Mouse (Mus musculus) liver, embryonic 14.5 days (tissue): Measurements from ENCODE around the gene Dock7. TPM values are rescaled to one million over a fixed set of nuclear protein-coding genes. Genes with fewer than 3 reads are reported as not detected.

Source experiments
- ATAC-seq: fragments of 200-750 bp; cut with Nextera tagmentation; 2 replicates; pipeline ENCODE4 v1.8.0; 2017; ENCODE audit warnings: moderate number of reproducible peaks, mild to moderate bottlenecking, moderate library complexity; ENCODE audit not compliant: insufficient read depth
- DNase-seq, 3 experiments: peaks; one replicate each; pipeline ENCODE4 v3.0.0-alpha.2; 2012 to 2013; ENCODE audit warnings: low read depth in 3 of 3, low spot score in 3 of 3
- H3K27ac ChIP-seq: fragments of 300-500 bp; sonication (generic); 2 replicates; pipeline ENCODE4 v1.5.1; 2014; ENCODE audit warnings: moderate library complexity, mild to moderate bottlenecking, control low read depth, inconsistent platforms
- H3K27me3 ChIP-seq: fragments of 300-500 bp; sonication (generic); 2 replicates; pipeline ENCODE4 v1.6.1; 2014; ENCODE audit warnings: mild to moderate bottlenecking, low read length, moderate library complexity; ENCODE audit not compliant: control insufficient read depth, insufficient read depth
- H3K36me3 ChIP-seq: fragments of 300-500 bp; sonication (generic); replicated peaks from 2 replicates; pipeline ENCODE4 v1.6.1; 2014; ENCODE audit warnings: low read depth; ENCODE audit not compliant: control insufficient read depth, insufficient read depth
- H3K4me1 ChIP-seq, 2 experiments: fragments of 200-500 bp in 1 of 2; fragments of 300-500 bp in 1 of 2; sonication (generic) in 1 of 2; replicated peaks; 2 replicates each; pipeline ENCODE4 v1.6.1; 2012 to 2014; ENCODE audit warnings: antibody characterized with exemption in 1 of 2, inconsistent platforms in 1 of 2, low read length in 1 of 2; ENCODE audit not compliant: control insufficient read depth in 2 of 2, insufficient read depth in 2 of 2
- H3K4me2 ChIP-seq: fragments of 300-500 bp; sonication (generic); 2 replicates; pipeline ENCODE4 v1.6.1; 2014; ENCODE audit warnings: low read depth, mild to moderate bottlenecking, control low read depth, moderate library complexity
- H3K4me3 ChIP-seq, 2 experiments: fragments of 200-500 bp in 1 of 2; fragments of 300-500 bp in 1 of 2; sonication (generic) in 1 of 2; 2 replicates each; pipeline ENCODE4 v1.5.1; 2012 to 2014; ENCODE audit warnings: low read depth in 2 of 2, low read length in 2 of 2, mild to moderate bottlenecking in 2 of 2, control low read depth in 1 of 2, inconsistent platforms in 1 of 2, moderate library complexity in 1 of 2; ENCODE audit not compliant: insufficient read depth in 1 of 2
- H3K9ac ChIP-seq: fragments of 300-500 bp; sonication (generic); replicated peaks from 2 replicates; pipeline ENCODE4 v1.6.1; 2014; ENCODE audit warnings: mild to moderate bottlenecking, control low read depth, moderate library complexity
- H3K9me3 ChIP-seq: fragments of 300-500 bp; sonication (generic); 2 replicates; pipeline ENCODE4 v1.6.1; 2016; ENCODE audit warnings: low read length, mixed read lengths; ENCODE audit not compliant: control insufficient read depth
- CTCF ChIP-seq: IDR thresholded peaks from 2 replicates; pipeline ENCODE4 v1.5.1; 2016; ENCODE audit warnings: antibody characterized with exemption, low read depth, control low read depth
- EP300 ChIP-seq: IDR thresholded peaks from 2 replicates; pipeline ENCODE4 v1.6.1; 2016; ENCODE audit warnings: antibody characterized with exemption, low read depth
- WGBS: fragments of 180-500 bp; shearing (Covaris S2); extraction: QIAGEN DNeasy Blood & Tissue Kit; methylation state at CpG from one replicate; pipeline ENCODE4 v1.1.7; 2014; ENCODE audit not compliant: insufficient replicate concordance; 5-methylcytosine and 5-hydroxymethylcytosine counted together
- polyA plus RNA-seq, 2 experiments: library from polyadenylated mRNA; depleted of rRNA in 1 of 2; stranded (reverse) in 1 of 2; unstranded in 1 of 2; fragments of >200 nt; fragmentation: Nextera tagmentation in 1 of 2; extraction: Ambion mirVana in 1 of 2; gene quantifications; 2 replicates each; pipeline versions ENCODE4 v1.2.1 to v1.2.3; 2012 to 2014

Gene Dock7
- polyA plus RNA-seq, 2 experiments = 9.0 to 15.2 TPM

DNA sequence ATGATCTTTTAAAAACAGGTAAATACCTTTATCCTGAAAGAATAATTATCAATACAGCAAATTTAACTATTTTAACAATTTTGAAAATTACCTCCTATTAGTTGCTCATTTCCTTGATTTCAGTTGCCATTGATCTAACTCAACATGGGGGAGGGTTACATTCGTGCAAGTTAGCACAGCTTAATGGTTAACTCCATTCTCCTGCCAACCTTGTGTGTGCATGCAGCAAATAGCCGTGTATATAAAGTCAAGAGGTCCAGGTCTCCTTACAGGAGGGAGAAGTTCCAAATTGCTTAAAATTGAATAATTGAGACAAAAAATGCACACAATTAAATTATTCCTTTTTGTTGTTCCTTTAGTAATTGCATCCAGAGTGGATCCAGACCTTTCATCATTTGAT is 90.0 kb downstream of the Dock7 start, which contains the start of gene Angptl3:
Angptl3 (plus strand) TSS at position 269 of the 400 bp plus-strand sequence.
- Histone ChIP-seq H3K27ac (no peak within 1 kb of the TSS), H3K9ac (no peak within 1 kb of the TSS), H3K36me3 (no peaks in the 10 kb centered on the region), H3K27me3 (no peaks in the 10 kb centered on the region), H3K4me1 (no peaks in the 10 kb centered on the region), H3K9me3 (no peaks in the 10 kb centered on the region), H3K4me3 (peak within 1 kb of the TSS; percentile 22 to 49), H3K4me2 (no peak within 1 kb of the TSS; the same call in none of the 2 replicates)
- ATAC-seq (0 out of 2 replicates have a peak, but pooled peaks have one; percentile 37), DNase-seq (peak in 2 of 3 experiments; percentile 11 to 24)
- WGBS = 59% methylated on average over 2 of the region's 2 CpGs
- no peak for TF ChIP-seq CTCF
- no peak for TF ChIP-seq EP300

DNA sequence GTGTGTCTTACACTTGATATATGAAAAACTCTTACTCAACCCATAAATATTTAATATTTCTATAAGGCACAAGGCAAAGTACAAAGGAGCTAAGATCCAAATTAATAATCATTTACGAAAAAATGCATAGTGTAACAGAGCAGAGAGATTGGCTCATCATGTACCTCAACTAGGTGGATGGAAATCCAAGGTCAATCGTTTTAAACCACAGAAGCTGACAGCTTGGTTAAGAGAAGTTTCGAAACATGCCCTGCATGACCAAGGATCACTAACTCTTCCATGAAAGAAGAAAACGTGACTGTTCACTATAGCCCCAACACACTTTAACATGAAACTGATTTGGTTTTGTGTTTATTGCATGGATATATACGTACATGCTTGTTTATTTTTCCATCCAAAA is 92.3 kb downstream of the Dock7 start:
- no peak overlapping the region for H3K4me3 ChIP-seq
- 59% methylated on average over 5 of the region's 5 CpGs for WGBS
- no peak for DNase-seq
- no peak overlapping the region for H3K4me2 ChIP-seq
- H3K27me3 ChIP-seq = no peaks in the 10 kb centered on the region
- no peaks in the 10 kb centered on the region for H3K4me1 ChIP-seq
- ATAC-seq = no peak
- H3K36me3 ChIP-seq = no peaks in the 10 kb centered on the region
- no peak overlapping the region for H3K27ac ChIP-seq
- H3K9me3 ChIP-seq = no peaks in the 10 kb centered on the region
- H3K9ac ChIP-seq = no peak overlapping the region
- TF ChIP-seq EP300 = no peak
- no peak for TF ChIP-seq CTCF

DNA sequence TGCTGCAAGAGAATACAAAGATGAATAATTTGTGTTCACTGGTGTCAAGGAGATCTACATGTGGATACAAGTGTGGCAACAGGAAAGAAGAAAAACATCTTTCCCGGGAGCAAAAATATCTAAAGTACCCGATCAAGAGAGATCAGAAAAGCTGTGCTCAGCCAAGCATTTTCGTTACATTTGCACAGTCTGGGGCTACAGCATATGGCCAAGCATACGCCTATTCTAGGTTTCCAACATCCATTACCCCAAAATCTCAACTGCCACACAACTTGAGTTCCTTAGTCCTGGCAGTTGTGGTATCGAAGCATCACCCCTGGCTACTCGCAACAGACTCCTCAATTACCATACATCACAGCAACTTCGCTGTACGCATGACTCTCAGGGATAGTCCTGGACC is 98.5 kb downstream of the Dock7 start:
- H3K9ac ChIP-seq = no peak overlapping the region
- no peak for TF ChIP-seq CTCF
- no peak for TF ChIP-seq EP300
- no peaks in the 10 kb centered on the region for H3K4me1 ChIP-seq
- ATAC-seq = no peak
- H3K27me3 ChIP-seq = no peaks in the 10 kb centered on the region
- no peak overlapping the region for H3K4me2 ChIP-seq
- H3K27ac ChIP-seq = no peak overlapping the region
- WGBS = 82% methylated on average over 8 of the region's 8 CpGs
- no peaks in the 10 kb centered on the region for H3K9me3 ChIP-seq
- no peaks in the 10 kb centered on the region for H3K36me3 ChIP-seq
- DNase-seq = no peak
- H3K4me3 ChIP-seq = no peak overlapping the region

DNA sequence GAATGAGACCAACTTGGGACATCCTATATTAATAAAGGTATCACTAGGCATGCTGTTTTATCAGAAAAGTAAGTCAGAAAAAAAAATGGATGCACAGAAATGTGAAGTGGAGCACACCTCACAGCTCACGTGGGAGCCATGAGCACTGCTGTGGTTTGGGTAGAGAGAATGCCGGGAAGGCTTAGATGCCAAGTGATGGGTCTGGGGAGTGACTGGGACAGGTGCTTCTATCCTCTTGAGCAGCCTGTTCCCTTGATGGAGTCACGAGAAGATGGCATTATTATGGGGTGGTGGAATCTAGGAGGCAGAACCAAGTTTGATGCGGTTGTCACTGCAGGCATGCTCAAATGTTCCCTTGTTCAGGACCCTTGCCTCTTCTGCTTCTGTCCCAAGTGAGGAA is 109.7 kb downstream of the Dock7 start:
- Histone ChIP-seq H3K4me3 (no peak overlapping the region), H3K9ac (no peak overlapping the region), H3K27ac (no peak overlapping the region), H3K4me2 (no peak overlapping the region), H3K36me3 (no peaks in the 10 kb centered on the region), H3K4me1 (no peaks in the 10 kb centered on the region), H3K27me3 (no peaks in the 10 kb centered on the region), H3K9me3 (no peaks in the 10 kb centered on the region)
- DNase-seq (no peak), ATAC-seq (no peak)
- 71% methylated on average over 4 of the region's 4 CpGs for WGBS
- TF ChIP-seq EP300 = no peak
- no peak for TF ChIP-seq CTCF

DNA sequence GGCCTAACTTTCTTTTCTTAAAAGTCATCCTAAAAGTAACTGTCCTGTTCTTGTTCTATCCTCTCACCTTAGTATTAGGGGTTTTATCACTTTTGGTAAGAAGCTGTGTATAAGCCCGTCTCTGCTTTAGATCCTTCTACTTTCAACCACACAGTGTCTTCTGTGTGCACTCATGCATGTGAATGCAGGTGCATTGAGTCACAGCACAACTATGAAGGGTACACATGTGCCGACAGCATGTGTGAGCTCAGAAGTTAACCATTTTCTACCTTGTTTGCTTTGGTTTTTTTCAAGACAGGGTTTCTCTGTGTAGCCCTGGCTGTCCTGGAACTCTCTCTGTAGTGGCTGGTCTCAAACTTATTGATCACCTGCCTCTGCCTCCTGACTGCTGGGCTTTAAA is 114.4 kb downstream of the Dock7 start:
- 65% methylated on average over 2 of the region's 2 CpGs for WGBS
- TF ChIP-seq EP300 (no peak), CTCF (no peak)
- Histone ChIP-seq H3K4me2 (no peak overlapping the region), H3K27me3 (no peaks in the 10 kb centered on the region), H3K4me3 (no peak overlapping the region), H3K36me3 (no peaks in the 10 kb centered on the region; the same call in 1 of the 2 replicates), H3K9ac (no peak overlapping the region), H3K9me3 (no peaks in the 10 kb centered on the region), H3K27ac (no peak overlapping the region), H3K4me1 (no peaks in the 10 kb centered on the region)
- 0 out of 2 replicates have a peak, but pooled peaks have one; percentile 21 for ATAC-seq
- DNase-seq = no peak
